Mouse (Mus musculus): ENCODE results near the gene Actn3.
"Not testable (repeated sequence)": the region's sequence is repeated elsewhere in the genome, so short reads cannot be mapped to it uniquely, and the experiment has no call there.

Actn3 gene

DNA sequence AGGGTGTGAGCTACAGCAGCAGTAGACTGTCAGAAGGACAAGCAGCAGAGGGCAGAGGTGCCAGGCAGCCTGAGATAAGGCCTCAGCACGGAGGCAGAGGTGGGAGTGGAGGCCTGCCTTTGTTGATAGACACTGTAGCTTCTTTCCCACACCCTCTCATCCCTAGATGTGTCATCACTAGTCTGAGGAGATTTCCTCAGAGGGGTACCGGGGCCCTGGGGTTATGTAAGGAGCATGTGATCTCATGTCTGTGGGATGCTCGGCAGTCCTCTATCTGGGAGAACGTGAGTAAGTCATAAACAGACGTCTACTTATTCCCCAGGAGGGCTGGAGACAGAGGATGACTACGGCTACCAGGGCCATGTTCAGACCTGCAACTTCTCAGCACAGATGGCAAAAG lies 18.6 kb downstream of the Actn3 start:
- DNase-seq (ENCODE audit: low read depth, low spot score): no peak

DNA sequence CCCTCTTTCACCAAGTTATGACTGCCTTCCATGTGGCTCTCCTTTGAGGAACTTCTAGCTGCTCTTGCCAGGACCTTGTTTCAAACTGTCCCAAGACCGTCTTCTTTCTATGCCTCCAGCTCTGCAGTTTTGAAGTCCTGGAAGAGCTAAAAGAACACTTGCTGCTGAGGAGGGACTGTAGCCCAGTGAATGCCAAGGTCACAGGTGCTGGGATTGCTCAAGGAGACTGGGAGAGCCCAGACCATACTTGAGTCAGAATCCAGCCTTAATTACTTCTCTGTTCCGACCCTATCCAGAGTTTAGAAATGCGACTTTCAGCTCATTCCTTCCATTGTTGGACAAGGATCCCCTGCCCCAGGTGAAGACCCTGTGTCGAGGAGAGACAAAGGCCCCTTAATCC lies 21.8 kb downstream of the Actn3 start:
- no peak for DNase-seq (ENCODE audit: low read depth, low spot score)

DNA sequence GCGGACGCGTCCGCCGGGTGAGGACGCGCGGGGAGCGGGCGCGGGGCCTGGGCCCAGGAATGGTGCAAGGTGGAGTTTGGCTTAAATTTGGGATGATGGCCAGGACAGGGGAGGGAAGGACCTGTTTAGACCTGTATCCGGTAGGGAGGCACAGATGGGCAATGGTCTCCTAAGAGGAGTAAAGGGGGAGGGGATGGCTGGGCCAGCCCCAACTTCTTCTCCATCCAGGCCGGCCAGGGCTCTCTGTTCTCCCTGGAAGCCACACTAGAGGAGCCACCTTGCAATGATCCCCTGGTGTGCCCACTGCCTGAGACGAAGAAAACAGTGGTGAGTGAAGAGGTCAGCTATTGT lies 22.3 kb downstream of the Actn3 start:
- DNase-seq (ENCODE audit: low read depth, low spot score): no peak

DNA sequence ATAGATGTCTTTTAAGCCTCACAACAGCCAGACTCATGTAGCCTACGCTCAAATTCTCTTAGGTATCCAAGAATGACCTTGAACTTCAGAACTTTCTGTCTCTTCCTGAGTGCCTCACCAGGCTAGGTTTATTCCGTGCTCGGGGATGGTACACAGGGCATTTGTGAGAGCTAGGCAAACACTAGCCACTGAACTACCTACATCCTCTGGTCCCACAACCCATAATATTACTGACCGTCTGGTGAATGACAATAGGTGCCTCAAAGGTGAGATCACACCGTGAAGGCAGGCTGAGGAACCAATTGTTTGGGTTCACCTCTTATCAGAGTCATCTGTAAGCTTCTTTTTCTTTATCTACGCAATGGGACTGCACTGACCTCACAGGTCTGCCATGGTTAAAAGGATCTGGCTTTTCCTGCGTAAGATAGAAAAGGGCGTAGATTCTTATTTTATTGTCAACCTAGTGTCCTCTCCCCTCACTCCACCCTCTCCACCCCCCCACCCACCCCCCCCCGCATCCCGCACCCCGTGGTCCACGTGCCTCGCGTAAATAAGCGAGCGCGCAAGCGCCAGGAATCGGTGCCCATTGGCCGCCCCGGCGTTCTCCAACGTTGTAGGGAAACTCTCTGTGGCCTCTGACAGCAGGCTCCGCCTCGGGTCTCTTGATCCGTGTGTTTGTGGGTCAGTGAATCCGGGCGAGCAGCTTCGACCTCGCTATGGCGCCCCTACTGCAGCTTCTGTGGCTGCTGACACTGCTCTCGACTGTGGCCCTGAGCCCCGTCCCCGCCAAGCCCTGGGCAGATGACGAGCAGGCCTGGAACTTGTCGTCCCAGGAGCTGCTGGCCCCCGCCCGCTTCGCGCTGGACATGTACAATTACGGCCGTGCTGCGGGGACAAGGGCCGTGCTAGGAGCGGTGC lies 22.9 kb downstream of the Actn3 start, which contains the start of gene Ctsf:
TSS of gene Ctsf (plus strand) at position 579 of the 918 bp plus-strand sequence.
- DNase-seq (ENCODE audit: low read depth, low spot score): peak; percentile 83

DNA sequence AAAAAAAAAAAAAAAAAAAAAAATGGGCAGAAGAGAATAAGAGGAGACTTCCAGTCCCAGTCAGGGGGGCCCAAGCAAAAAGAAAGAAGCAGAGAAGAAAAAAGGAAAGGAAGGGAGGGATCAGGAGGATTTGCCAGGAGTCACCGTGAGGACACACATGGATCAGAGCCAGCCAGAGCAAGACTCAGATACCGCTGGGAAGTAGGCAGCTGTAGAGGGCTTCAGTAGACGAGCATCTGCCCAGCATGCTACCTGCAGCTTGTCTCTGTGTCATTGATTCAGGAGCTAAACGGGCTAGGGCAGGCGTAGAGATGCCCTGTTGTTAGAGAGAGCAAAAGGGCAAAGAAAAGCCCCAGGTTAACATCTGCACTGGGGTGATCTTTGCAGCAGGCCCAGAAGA lies 27.4 kb downstream of the Actn3 start:
- no peak for DNase-seq (ENCODE audit: low read depth, low spot score)

DNA sequence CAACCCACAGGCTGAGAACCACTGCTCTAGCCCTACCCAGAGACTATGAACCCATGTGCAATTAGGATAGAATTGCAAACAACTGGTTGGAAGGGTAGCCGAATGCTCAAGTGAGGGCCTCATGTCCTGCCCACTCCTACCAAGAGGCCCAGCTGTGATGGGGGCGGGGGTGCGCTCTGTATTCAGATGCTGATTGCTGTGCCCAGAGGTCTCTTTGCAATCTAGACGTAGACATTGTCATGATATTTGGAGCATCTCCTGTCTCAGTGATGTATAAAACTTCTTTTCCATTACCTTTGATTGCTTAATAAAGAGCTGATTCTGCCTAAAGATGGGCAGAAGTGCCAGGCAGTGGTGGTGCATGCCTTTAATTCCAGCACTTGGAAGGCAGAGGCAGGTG lies 27.9 kb downstream of the Actn3 start:
- DNase-seq (ENCODE audit: low read depth, low spot score): no peak

DNA sequence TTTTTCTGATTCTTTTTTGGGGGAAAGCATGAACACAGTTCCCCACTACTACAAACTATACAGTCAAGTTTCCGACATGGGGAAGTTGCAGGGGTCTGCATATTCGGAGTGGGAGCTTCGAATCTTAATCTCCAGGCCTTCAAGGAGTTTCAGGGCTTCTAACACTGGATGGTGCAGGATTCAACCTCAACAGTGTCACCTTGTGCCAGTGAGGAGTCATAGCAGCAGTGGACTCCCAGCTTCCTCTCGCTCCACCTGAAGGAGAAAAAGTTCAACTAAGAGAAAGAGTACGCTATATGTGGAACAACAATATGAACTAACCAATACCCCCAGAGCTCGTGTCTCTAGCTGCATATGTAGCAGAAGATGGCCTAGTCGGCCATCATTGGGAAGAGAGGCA lies 30.2 kb downstream of the Actn3 start:
- DNase-seq (ENCODE audit: low read depth, low spot score): no peak

DNA sequence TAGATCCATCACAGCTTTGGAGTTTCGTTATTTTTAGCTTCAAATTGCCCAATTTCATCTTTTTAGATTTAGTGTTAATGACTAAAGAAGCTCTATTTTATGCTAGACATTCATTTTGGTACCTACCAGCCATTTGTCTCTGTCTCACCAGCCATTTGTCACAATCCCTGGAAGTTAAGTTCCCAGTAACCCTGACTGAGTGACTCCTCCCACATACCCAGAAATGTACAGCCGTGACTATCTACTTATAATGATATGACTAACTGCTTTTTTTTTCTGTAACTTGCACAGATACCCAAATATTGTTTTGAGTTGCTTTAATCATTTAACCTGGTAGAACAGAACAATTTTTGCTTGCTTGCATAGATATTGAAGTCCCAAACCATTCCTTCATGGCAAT lies 31.9 kb downstream of the Actn3 start:
- DNase-seq (ENCODE audit: low read depth, low spot score): no peak

DNA sequence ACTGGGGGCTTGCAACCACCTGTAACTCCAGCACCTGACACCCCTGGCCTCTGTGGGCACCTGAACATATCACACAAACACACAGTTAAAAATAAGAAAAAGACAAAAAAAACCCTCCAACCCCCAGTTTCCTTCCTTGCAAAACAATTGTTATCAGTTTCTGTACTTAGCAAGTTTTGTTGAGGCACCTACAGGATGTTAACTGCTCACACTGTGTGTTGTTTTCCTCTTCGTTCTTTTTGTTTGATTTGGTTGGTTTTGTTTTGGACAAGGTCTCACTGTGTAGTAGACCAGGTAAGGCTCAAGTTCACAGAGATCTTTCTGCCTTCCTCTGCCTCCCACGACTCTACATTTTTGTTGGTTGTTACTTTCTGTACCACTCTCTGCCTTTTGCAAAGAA lies 35.1 kb downstream of the Actn3 start:
- no peak for DNase-seq (ENCODE audit: low read depth, low spot score)

DNA sequence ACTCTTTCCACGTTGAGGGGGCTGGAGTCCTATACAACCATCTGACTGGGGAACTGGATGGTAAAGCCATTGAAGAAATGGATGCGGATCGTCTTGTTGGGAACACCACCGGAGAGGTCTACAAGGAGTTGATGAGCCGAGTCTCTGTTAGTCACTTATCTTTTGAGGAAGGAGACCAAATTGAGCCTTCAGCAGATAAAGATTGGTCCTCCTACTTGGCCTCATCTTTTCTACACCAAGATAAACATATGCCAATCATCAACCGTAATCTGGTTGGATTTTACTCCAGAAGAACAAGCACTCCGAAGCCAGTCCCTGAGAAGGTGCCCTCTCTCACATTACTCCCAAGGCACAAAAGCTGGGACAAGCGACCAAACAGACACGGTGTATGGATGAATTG lies 36.9 kb downstream of the Actn3 start:
- no peak for DNase-seq (ENCODE audit: low read depth, low spot score)

DNA sequence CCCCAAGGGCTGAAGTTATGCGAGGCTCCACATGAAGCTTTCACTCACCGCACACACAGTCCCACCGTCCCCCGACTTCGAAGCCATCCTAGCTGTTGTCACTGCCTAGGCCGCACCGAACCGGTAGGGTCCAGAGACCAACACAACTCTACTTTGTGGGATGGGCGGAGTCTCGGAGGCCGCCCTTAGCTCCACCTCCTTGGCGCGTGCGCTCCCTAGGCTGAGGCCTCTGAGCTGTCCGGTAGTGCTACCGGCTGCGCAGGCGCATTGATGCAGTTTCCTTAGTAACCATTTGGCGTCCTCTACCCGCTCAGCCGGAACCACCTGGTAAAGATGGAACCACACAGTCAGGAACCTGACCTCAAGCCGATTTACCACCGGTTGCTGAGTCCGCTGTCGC lies 38.6 kb downstream of the Actn3 start, which contains the start of the genes Ccs and Ccdc87:
TSS of gene Ccs (minus strand) at position 184 of the 400 bp plus-strand sequence.
TSS of gene Ccdc87 (plus strand) at position 218 of the 400 bp plus-strand sequence.
- peak; percentile 94 for DNase-seq (ENCODE audit: low read depth, low spot score)

DNA sequence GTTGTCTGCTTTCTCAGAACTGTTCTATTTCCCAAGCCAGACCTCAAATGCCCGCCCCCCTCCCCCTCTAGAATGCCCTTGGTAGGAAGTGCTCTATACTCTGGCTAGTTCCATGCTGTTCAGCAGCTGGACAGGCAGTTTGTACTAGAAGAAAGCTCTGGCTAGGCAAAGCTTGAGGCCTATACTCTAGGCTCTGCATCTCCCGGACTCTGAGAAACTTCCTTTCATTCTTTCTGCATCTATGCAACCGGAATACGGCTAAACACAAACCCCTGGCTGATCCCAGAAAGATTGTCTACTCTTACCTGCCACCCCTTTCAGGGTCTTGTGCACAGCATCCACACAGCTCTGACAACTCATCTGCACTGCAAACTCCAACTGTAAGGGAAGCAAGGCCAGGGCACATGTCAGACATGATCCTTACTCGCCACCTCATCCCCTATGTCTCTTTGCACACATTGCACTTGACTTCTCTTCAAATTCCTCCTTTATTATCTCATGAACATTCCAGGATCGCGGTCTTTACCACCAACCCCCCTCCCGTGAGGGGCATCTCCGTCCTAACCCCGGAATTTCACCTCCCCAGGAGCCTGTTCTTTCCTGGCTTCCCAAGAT lies 39.1 kb downstream of the Actn3 start:
- DNase-seq (ENCODE audit: low read depth, low spot score): no peak

DNA sequence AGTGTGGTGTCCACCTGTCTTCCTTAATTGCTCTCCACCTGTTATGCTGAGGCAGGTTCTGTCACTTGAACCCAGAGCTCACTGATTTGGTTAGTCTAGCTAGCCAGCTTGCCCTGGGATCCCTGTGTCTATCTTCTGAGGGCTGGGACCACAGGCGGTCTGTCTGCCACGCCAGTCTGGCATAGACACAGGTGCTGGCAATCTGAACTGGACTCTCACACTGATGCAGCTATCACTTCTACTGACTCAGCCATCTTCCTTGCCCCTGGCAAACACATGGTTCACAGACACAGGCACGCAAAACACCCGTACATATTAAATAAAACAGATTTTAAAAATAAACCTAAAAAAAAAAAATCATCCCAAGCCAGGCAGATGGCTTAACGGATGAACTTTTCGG lies 40.7 kb downstream of the Actn3 start:
- no peak for DNase-seq (ENCODE audit: low read depth, low spot score)

DNA sequence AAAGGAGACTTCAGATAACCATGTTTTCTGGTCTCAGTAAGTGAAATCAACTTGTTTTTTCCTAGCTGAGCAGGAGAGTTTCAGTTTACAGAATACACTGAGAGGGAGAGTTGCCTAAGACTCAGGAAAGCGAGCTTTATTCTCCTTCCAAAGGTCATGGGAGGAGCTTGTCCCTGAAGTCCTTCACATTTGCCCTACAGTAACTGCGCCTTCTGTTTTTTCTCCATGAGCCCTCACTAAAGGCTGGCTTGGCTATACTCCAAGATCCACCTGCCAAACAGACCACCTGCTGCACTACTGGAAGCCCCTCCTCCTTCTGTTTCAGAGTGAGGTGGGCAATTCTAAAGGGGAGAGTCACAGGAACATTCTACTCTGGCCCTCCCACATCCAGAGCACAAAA lies 41.6 kb downstream of the Actn3 start:
- no peak for DNase-seq (ENCODE audit: low read depth, low spot score)

DNA sequence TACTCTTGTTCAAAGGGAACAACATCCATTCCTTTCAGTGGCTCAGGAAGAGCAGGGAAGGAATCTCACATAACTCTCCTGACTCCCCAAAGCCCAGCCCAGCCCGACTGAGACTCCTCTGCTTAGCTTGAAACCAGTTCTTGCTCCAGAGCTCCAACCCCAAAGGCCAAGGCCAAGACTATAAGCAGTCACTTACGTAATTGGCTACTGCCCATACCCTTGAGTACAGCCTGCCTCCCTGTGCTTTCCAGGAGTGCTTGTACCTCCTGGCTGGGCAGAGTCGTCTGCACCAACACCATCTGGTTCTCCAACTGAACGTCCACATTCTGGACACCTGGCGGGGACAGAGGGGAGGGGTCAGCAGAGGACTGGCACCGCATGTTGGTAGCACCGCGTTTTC lies 43.7 kb downstream of the Actn3 start:
- DNase-seq (ENCODE audit: low read depth, low spot score): no peak

DNA sequence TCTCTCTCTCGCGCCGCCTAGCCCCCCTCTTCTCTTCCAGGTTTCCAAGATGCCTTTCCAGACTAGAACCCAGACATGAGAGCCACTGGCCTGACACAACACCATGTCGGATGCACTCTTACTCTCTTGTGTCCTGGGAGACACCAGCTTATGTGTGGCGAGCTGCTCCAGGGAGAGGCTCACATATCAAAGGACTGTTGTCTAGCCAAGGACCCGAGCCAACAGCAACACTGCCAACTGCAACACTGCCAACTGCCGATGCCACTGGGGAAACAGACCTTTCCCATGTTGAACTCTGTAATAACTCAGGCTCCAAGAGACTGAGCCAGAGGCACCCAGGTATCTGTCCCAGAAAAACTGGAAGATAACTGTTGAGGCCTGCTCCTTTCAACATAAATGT lies 48.6 kb downstream of the Actn3 start:
- DNase-seq (ENCODE audit: low read depth, low spot score): no peak

DNA sequence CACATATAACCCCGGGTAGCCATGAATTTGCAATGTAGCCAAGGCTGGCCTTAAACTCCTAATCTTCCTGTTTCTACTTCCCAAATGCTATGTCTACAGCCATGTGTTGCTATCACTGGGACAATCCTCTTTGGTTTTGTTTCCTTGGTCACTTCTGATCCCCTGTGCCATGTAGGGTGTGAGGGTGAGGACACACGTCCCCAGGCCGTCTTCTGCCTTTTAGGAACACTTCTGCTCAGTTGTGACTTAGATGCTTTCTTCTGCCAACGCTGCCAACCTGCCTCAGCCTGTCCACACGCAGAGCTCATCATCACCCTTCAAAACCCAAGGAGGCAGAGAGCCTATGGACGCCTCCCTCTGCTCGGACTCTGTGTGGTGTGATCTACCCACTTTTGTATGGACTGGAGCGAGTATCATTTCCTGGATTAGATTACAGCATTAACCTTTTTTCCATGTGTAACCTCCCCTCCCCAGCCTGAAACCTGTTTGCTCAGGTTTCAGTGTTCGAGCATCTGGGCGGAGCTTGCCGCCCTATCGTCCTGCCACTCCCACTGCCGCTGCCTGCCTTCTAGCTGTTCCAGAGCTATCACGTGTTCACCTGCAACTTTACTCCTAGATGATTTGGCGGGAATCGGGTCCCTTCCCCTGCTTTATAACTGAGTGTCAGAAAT lies 49.1 kb downstream of the Actn3 start:
- no peak for DNase-seq (ENCODE audit: low read depth, low spot score)

DNA sequence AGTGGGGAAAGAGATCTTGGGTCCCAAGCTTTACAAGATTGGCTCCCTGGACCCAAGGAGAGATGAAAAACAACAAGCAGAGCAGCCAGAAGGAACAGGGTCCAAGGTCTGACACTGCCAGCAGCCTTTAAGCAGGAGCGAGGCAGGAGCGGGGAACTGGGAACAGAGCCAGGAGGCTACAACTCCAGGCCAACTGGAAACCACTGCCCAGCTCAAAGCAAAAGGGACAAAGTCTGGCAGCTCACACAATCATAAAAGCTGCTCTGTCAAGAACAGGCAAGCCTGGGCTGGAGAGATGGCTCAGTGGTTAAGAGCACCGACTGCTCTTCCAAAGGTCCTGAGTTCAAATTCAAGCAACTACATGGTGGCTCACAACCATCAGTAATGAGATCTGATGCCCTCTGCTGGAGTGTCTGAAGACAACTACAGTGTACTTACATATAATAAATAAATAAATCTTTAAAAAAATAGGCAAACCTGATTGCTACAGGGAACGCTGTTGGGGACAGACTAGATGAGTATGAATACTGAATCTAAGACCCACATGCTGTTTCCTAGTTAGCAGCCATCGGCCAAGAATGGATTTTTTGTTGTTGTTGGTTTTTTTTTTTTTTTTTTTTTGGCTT lies 56.9 kb downstream of the Actn3 start:
- no peak for DNase-seq (ENCODE audit: low read depth, low spot score)

DNA sequence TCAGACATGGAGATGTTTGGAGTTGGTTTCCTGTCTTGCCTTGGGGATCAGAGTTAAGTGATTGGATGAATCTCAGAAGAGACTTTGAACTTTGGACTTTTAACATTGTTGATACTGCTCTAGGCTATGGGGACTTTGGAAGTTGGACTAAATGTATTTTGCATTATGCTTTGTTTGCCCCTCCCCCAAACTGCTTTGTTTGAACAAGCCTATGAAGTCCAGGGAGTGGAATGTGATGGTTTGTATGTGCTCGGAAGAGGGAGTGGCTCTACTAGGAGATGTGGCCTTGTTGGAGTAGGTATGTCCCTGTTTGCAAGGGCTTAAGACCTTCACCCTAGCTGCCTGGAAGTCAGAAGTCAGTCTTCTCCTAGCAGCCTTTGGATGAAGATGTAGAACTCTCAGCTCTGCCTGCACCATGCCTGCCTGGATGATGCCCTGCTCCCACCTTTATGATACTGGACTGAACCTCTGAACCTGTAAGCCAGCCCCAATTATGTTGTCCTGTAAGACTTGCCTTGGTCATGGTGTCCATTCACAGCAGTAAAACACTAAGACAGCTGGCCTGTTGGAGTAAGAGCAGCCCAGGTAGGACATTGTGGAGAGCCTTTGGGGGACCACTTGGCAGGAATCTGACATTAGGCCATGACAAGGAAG lies 60.4 kb downstream of the Actn3 start:
- no peak for DNase-seq (ENCODE audit: low read depth, low spot score)

DNA sequence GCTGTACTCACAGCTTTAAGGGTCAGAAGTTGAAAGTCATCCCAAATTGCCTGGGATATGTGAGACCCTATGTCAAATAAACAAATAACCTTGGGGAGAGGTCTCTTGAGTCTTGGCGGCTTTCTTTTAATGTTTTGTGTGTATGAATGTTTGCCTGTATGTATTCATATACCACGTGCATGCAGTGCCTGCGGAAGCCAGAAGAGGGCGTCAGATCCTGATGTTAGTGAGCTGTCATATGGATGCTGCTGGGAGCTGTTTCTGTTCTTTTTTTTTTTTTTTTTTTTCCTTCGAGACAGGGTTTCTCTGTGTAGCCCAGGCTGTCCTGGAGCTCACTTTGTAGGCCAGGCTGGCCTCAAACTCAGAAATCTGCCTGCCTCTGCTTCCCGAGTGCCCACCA lies 64.7 kb downstream of the Actn3 start:
- no peak for DNase-seq (ENCODE audit: low read depth, low spot score)

DNA sequence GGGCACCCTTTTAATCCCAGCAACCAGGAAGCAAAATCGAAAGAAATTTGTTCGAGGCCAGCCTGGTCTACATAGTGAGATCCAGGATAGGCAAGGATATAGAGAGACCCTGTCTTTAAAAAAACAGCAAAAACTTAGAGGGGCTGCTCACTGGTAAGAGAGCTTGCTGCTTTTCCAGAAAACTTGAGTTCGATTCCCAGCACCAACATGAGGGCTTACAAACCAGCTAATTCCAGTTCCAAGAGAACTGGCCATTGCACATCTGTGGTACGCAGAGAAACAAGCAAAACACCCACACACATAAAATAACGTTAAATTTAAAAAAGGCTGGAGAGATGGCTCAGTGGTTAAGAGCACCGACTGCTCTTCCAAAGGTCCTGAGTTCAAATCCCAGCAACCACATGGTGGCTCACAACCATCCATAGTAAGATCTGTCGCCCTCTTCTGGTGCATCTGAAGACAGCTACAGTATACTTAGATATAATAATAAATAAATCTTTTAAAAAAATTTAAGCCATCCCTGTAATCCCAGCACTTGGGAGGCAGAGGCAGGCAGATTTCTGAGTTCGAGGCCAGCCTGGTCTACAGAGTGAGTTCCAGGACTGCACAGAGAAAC lies 65.3 kb downstream of the Actn3 start:
- not testable (repeated sequence) for DNase-seq (ENCODE audit: low read depth, low spot score)

All from telencephalon, adult 2 months (tissue).